Comparison of ENCODE assay signal across 9 mouse cellular contexts in the genomic region with DNA sequence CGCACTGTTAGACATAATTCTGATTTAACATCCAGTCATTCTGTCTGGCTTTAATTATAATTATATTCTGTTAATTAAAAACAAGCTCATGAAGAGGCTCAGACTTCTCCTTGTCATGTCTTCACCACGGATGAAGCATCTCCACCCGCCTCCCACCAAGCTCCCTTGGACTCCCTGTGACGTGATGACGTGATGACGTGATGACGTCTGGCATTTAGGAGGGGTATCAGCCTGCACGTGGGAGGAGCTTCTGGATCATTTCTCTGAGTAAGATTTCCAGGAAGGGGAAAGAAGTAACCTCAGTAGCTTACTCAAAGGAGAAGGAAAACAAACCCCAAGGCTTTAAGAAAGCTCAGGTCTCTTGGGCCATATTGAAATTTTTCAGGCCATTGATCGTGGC.
A peak's percentile ranks its signal among the peaks of the same experiment; 100 is the strongest.
DNase-seq lines count a peak whose midpoint lies in the region; ATAC-seq lines count a peak whose summit lies in the region.
"Had no signal": no experiment of that assay in that cellular context is flagged by ENCODE, and none has a peak within 500 bp of the region (broad histone marks: within the 10 kb centered on the region; RNA-seq: fewer than 3 reads in every experiment).

No protein-coding gene starts in this region.

- 52% methylated on average over 9 of the region's 9 CpGs for WGBS in liver, embryonic 11.5 days

- no peak overlapping the region for H3K4me2 ChIP-seq in liver, embryonic 11.5 days
- H3K4me2 ChIP-seq: neural tube, embryonic 12.5 days had no signal

- no peaks in the 10 kb centered on the region for H3K36me3 ChIP-seq in liver, embryonic 11.5 days (ENCODE audit: control insufficient read depth, insufficient read depth, low read length)
- H3K36me3 ChIP-seq: neural tube, embryonic 12.5 days had no signal

- intact Hi-C loops in left cerebral cortex, postnatal 36 days (cut with DNase I) = no loop called here
- intact Hi-C loops in left cerebral cortex, postnatal 25 days (cut with DNase I) = no loop called here

- no peak overlapping the region for H3K9ac ChIP-seq in liver, embryonic 11.5 days (ENCODE audit: low read depth, low read length)
- H3K9ac ChIP-seq: neural tube, embryonic 12.5 days had no signal

- no peaks in the 10 kb centered on the region for H3K9me3 ChIP-seq in liver, embryonic 11.5 days (ENCODE audit: control insufficient read depth, low read length)
- H3K9me3 ChIP-seq: neural tube, embryonic 12.5 days had no signal

- H3K27me3 ChIP-seq in liver, embryonic 11.5 days (replicated peaks; ENCODE audit: control insufficient read depth, insufficient read depth, low read length) = 0 out of 2 replicates have a peak, but pooled peaks cover 3% of the 10 kb centered on the region
- H3K27me3 ChIP-seq: neural tube, embryonic 12.5 days had no signal

- no peak overlapping the region for H3K27ac ChIP-seq in liver, embryonic 11.5 days (ENCODE audit: low read depth, low read length)
- H3K27ac ChIP-seq: neural tube, embryonic 12.5 days had no signal

- no peak overlapping the region for H3K4me3 ChIP-seq in liver, embryonic 11.5 days (ENCODE audit: low read depth, low read length)
- H3K4me3 ChIP-seq: neural tube, embryonic 12.5 days had no signal

- ATAC-seq in liver, embryonic 11.5 days (replicated peaks; ENCODE audit: low FRiP score) = no peak

- no peaks in the 10 kb centered on the region for H3K4me1 ChIP-seq in liver, embryonic 11.5 days (replicated peaks; ENCODE audit: control insufficient read depth, insufficient read depth, low read length)

- DNase-seq in adrenal gland, adult (ENCODE audit: inconsistent age in 2 of 2, low spot score in 1 of 2) = peak; percentile 17 to 41
- no peak for DNase-seq in adrenal gland, postnatal 25 days
- DNase-seq in left cerebral cortex, postnatal 36 days (ENCODE audit: low spot score in 2 of 2) = peak; percentile 8 to 10
- no peak for DNase-seq in left cerebral cortex, postnatal 25 days (ENCODE audit: low spot score in 2 of 2)
- peak; percentile 49 for DNase-seq in embryo, embryonic 9.5 days (ENCODE audit: extremely low spot score)
- peak; percentile 12 to 47 for DNase-seq in layer of hippocampus, postnatal 36 days
- no peak for DNase-seq in liver, embryonic 11.5 days (ENCODE audit: low spot score)
- DNase-seq in urinary bladder, adult 2 months (ENCODE audit: low spot score) = no peak

Comparison
In these comparisons a context has a peak if more than half of its experiments do, and no peak if none do; other contexts are left out.
1. DNase-seq: peak in adrenal gland, adult (2 of 2), left cerebral cortex, postnatal 36 days (2 of 2), embryo, embryonic 9.5 days (single experiment) and layer of hippocampus, postnatal 36 days (2 of 2); none in adrenal gland, postnatal 25 days (single experiment), left cerebral cortex, postnatal 25 days (0 of 2), liver, embryonic 11.5 days (single experiment) and urinary bladder, adult 2 months (single experiment).